Mouse (Mus musculus) v-Abl transformed pro-B cells (cell line): ENCODE measurements around the gene Rasgef1c.

ENCODE experiments used
- in situ Hi-C, 2 experiments: fragments of 400-800 bp; cut with MboI; formaldehyde crosslinking; loops; one replicate each; pipeline ENCODE4 v1.15.1; 2025; ENCODE audit not compliant: unreplicated experiment in 2 of 2

The Rasgef1c gene

DNA sequence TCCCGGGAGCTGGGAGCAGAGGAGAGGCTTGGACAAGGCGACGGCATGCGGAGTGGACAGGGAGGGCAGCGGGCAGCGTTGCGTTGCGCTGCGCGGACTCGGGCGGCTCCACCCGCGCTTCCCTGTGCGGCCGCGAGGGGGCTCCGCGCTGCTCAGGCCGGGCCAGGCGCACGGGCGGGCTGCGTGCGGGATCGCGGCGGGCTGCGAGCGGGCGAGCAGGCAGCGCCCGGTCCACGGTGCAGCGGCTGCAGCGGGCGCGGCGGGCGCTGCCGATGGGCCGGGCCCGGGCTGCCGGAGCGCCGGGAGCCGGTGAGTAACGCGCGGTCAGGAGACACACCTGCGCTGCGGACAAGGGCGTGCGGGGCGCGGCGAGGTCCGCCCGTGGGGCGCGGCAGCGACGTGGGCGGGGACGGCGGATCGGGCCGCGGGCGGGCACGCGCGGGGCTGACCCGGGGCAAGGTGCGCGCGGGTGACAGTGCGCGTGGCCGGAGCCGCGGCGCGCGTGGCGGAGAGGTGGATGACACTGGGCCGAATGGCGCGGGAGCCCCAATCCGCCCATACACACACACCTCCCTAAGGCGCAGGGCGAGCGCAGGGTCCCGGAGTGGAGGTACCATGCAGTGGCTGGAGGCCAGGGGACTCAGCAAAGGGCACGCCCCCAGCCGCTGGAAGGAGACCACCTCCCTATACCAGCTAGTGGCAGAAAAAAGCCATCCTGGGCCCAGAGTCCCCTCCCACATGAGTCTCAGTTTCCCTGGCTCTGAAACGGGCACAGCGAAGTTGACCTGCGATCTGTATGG, at the start of gene Rasgef1c:
Rasgef1c (plus strand) TSS at position 177 of the 800 bp plus-strand sequence.
- in situ Hi-C loops, result loop anchor here (5.0 kb wide), 1 partner anchor 55 kb away; no protein-coding TSS in a partner anchor

GRCm38 (mm10) chr11:49855144-49855543, 46.5 kb upstream of the Rasgef1c start:
- in situ Hi-C loops, result no loop called here

DNA sequence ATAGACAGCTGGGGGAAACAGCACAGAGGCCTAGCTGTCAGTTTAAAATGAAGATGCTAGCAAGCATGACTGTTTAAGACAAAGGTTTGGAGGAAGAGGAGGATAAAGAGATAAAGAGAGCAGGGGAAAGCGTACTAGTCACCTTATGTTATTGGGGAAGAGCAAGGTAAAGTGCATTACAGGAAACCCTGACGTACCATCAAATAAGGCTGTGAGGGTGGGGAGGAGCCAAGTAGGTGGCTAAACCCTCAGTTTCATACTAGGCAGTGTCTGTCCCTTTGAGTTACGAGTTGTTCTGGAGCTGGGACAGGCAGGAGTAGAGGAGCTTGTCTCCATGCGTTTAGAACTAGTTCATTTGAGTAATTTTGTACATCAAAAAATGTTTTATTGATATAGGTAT, 40.5 kb upstream of the Rasgef1c start:
- in situ Hi-C loops, result no loop called here

DNA sequence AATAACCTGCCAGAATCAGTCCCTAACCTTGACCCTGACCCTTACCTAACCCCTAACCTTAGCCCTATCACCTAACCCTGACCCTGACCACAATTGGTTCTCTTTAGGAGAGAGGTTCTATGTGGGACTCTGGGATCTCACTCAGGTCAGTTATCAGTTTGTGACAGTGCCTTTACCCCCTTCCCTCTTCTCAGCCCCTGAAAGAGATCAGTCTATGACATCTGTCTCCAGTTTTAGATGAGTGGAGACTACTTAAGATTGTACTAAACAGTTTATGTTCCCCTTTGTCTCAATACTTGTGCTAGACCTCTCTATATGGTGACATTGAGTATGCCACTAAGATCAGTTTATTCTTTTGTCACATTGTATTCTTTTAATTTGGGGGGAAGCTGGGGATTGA, 37.7 kb upstream of the Rasgef1c start:
- in situ Hi-C loops, result no loop called here

- in situ Hi-C loops, result loop anchor here (5.0 kb wide), 3 partner anchors 140 to 215 kb away; no protein-coding TSS in a partner anchor
Observed at GRCm38 (mm10) chr11:49867320-49867719, 34.3 kb upstream of the Rasgef1c start.

- in situ Hi-C loops, result loop anchor here (5.0 kb wide), 3 partner anchors 142 to 217 kb away; no protein-coding TSS in a partner anchor
Observed at GRCm38 (mm10) chr11:49869762-49870161, 31.9 kb upstream of the Rasgef1c start.

DNA sequence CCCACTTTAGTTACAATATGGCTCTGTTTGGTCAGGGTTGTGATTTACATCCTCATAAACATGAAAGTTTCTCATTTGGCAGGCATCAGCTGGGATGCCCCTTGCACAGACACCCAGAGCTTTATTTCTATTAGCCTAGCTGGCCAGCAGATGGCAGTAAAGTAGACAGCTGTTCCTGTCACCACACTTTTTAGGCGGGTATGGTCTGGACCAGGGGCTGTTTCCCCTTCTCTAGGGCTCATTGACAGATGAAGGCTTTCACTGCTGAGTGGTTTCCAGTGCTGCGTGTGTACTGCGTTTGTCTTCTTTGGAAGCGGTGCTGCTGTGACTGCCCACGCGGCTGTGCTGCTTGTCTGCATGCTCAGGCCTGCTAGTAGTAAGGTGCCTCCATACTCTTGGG, 29.7 kb upstream of the Rasgef1c start:
- in situ Hi-C loops, result loop anchor here in 1 of 2 experiments (5.0 kb wide), 1 partner anchor 220 kb away; no protein-coding TSS in a partner anchor

DNA sequence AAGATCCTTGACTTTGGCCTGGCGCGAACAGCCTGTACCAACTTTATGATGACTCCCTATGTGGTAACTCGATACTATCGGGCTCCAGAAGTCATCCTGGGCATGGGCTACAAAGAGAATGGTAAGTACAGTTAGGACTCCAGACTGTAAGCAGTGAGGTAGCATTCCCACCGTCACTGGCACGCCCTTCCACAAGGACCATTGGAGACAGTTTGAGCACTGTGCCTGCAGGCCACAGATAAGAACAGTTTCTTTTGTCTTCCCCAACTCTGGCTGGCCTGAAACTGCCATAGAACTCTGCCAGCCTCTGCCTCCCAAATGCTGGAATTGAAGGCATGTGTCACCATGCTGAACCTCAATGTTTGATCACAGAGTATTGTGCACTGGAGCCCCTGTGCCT, 28.9 kb upstream of the Rasgef1c start:
- in situ Hi-C loops, result loop anchor here in 1 of 2 experiments (5.0 kb wide), 1 partner anchor 220 kb away; no protein-coding TSS in a partner anchor

GRCm38 (mm10) chr11:49876948-49877817, 24.5 kb upstream of the Rasgef1c start:
- in situ Hi-C loops, result loop anchor here in 1 of 2 experiments (25.0 kb wide), 1 partner anchor 590 kb away; the partner anchor contains the start of genes Olfr1392 and Olfr1393

DNA sequence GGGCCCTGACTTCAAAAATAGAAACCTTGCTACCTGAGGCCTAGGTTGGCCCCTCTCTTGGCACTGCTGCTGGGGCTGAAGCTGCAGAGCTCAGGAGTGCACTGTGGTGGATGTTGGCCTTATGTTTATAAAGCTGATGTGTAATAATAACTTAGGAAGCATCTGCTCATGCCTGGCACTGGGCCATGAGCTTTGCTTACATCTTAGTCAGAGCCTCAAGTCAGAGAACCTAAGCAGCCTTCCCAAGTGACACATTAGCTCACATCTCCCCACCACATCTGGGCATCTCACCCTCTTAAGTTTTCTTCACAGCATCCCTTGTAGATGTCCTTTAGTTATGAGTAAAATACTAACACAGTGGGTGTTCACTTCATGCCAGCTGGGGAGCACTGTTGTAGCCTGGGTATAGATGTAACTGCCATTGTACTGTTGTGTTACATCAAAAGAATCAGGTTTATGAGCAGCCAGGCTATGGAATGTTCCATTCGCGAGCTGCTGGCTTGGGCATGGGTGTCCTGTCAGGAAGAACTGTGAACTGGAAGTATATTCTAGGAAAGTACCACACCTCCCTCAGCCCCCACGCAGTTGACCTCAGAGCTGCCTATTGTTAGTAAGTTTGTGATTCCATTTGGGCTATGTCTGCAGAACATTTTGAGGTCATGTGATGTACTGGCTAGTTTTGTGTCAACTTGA, 21.5 kb upstream of the Rasgef1c start:
- in situ Hi-C loops, result loop anchor here in 1 of 2 experiments (25.0 kb wide), 1 partner anchor 593 kb away; the partner anchor contains the start of genes Olfr1392 and Olfr1393

GRCm38 (mm10) chr11:49883394-49883793, 18.2 kb upstream of the Rasgef1c start:
- in situ Hi-C loops, result loop anchor here in 1 of 2 experiments (25.0 kb wide), 1 partner anchor 596 kb away; the partner anchor contains the start of genes Olfr1392 and Olfr1393

GRCm38 (mm10) chr11:49888469-49888868, 13.2 kb upstream of the Rasgef1c start:
- in situ Hi-C loops, result loop anchor here in 1 of 2 experiments (25.0 kb wide), 1 partner anchor 601 kb away; the partner anchor contains the start of genes Olfr1392 and Olfr1393

GRCm38 (mm10) chr11:49891993-49892392, 9.6 kb upstream of the Rasgef1c start:
- in situ Hi-C loops, result loop anchor here in 1 of 2 experiments (25.0 kb wide), 1 partner anchor 605 kb away; the partner anchor contains the start of genes Olfr1392 and Olfr1393

DNA sequence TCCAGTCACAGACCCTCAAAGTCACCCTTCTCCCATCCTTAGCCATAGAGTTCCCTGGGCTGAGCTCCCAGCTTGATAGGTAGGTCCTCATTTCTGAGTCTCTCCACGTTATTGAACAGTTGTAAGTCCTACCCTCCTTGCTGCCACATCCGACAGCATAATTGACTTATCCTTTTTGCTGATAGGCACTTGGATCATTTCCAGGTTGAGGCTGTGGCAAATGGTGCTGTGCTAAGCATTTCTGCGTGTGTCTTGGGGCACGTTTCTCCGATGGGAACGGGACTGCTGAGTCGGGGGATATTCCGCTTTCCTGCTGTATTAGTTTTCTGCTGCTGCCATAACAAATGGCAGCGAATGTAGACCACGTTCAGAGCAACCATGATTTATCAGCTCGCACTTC, 7.8 kb upstream of the Rasgef1c start:
- in situ Hi-C loops, result loop anchor here in 1 of 2 experiments (25.0 kb wide), 1 partner anchor 607 kb away; the partner anchor contains the start of genes Olfr1392 and Olfr1393

DNA sequence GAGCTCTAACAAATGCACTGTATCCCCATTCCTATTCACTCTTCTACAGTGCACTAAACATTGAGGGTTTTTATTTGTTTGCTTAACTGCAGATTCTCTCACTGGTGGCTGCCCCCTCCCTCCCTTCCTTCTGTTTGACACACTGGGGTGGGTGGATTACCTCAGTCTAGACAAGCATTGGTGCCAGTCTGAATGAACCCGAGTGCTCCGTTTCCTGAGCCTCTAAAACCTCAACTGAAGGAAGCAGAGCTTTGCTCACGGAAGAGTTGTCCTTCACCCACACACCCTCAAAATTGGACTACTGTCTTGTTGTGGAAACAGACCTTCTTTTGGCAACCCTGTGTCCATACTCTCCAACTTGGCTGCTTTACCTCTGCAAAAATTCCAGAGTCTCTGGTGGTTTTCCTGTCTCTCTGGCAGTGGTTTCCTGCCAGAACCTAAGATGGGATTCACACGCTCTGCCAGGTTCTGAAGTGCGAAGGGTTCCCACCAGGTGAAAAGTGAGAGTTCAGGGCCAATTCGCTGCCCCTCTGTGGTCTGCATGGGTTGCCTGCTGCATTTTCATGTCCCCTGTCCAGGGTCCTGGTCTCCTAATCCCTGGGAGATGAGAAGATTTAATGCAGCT, 5.6 kb upstream of the Rasgef1c start:
- in situ Hi-C loops, result loop anchor here in 1 of 2 experiments (25.0 kb wide), 1 partner anchor 609 kb away; the partner anchor contains the start of genes Olfr1392 and Olfr1393

DNA sequence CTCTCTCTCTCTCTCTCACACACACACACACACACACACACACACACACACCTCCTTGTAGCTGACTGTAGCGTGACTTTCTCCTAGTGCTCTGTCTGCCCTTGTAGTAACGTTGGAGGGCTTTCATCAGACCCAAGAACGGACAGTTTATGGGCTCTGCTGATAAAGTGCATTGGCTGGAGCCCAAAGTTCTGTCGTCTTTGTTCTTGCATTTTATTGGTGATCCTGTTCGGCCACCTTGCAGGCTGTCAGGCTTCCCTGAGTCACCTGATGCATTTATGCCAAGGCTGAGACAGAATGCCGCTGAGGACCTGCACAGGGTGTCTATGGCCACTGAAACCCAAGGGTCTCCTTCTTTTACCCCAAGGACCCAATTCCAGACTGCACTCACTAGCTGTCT, 1.6 kb upstream of the Rasgef1c start:
- in situ Hi-C loops, result loop anchor here (5.0 kb wide), 1 partner anchor 57 kb away; no protein-coding TSS in a partner anchor

GRCm38 (mm10) chr11:49900962-49901658, 525 bp upstream of the Rasgef1c start:
- in situ Hi-C loops, result loop anchor here (5.0 kb wide), 1 partner anchor 56 kb away; no protein-coding TSS in a partner anchor

- in situ Hi-C loops, result loop anchor here (5.0 kb wide), 1 partner anchor 54 kb away; no protein-coding TSS in a partner anchor
Observed at GRCm38 (mm10) chr11:49903333-49903732, 1.7 kb downstream of the Rasgef1c start.
